ENCODE assay signal across 14 mouse cellular contexts in the genomic region with DNA sequence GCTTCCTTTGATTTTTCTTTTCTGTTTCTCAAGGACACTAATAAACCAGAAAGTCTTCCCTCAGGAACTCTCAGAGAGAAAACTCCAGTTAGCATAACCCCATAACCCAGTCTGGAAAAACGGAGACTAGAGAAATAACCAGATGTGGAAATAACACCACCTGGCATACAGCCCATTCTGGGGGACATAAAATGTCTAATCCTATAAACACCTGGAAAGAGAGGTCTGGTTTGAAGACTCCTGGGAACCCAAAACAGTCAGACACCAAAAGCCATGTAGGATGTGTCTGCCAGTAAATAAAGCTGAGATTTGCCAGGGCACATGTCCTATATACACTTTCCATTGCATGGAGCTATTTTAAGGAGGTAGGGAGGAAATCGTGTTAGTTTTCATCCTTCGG.
"Had no signal": no experiment of that assay in that cellular context is flagged by ENCODE, and none has a peak within 500 bp of the region (broad histone marks: within the 10 kb centered on the region; RNA-seq: fewer than 3 reads in every experiment).

No protein-coding gene starts in this region.

- H3K27me3 ChIP-seq: liver, embryonic 13.5 days; lung, embryonic 15.5 days; megakaryocyte, embryonic 14.5 days had no signal

- H3K4me2 ChIP-seq: liver, embryonic 13.5 days; lung, embryonic 15.5 days; midbrain, embryonic 12.5 days had no signal

- H3K4me3 ChIP-seq: left cerebral cortex, adult 2 months; liver, embryonic 13.5 days; lung, embryonic 15.5 days; megakaryocyte, embryonic 14.5 days; midbrain, embryonic 12.5 days had no signal

- DNase-seq: kidney, adult 18-20 months; kidney, postnatal 14 days; liver; liver, embryonic 13.5 days; liver, postnatal 0 days; lung, postnatal 14 days; thymus, adult 2 months; thymus, postnatal 25 days had no signal

- H3K36me3 ChIP-seq: liver, embryonic 13.5 days; lung, embryonic 15.5 days; midbrain, embryonic 12.5 days had no signal

- H3K27ac ChIP-seq: left cerebral cortex, adult 2 months; liver, embryonic 13.5 days; lung, embryonic 15.5 days; macrophage; midbrain, embryonic 12.5 days had no signal

- H3K9ac ChIP-seq: liver, embryonic 13.5 days; liver, postnatal 0 days; lung, embryonic 15.5 days; midbrain, embryonic 12.5 days had no signal

- H3K4me1 ChIP-seq: liver, embryonic 13.5 days; megakaryocyte, embryonic 14.5 days had no signal

- H3K9me3 ChIP-seq: liver, embryonic 13.5 days; lung, embryonic 15.5 days; midbrain, embryonic 12.5 days had no signal

- ATAC-seq: liver, postnatal 0 days; midbrain, embryonic 16.5 days had no signal
